Mouse (Mus musculus) megakaryocyte, embryonic 14.5 days (primary cell): Measurements from ENCODE around the gene Bex1.

ENCODE experiments used
- FLI1 ChIP-seq: IDR thresholded peaks from 2 replicates; pipeline ENCODE4 v1.6.1; 2012; ENCODE audit warnings: low read length, inconsistent platforms, mixed read lengths
- GATA1 ChIP-seq: IDR thresholded peaks from 3 replicates; pipeline ENCODE4 v1.6.1; 2012; ENCODE audit warnings: mixed read lengths, low read length, inconsistent platforms, borderline replicate concordance

- TF ChIP-seq GATA1 (no peak), FLI1 (no peak)
These were observed 34.3 kb downstream of the Bex1 start for GRCm38 (mm10) chrX:136180897-136181553.
